Mouse (Mus musculus): ENCODE measurements around the gene Lrrc8d. TPM values are rescaled to one million over a fixed set of nuclear protein-coding genes. Genes with fewer than 3 reads are reported as not detected.

Gene Lrrc8d
- polyA plus RNA-seq, 2 experiments, result 8.2 to 13.4 TPM

DNA sequence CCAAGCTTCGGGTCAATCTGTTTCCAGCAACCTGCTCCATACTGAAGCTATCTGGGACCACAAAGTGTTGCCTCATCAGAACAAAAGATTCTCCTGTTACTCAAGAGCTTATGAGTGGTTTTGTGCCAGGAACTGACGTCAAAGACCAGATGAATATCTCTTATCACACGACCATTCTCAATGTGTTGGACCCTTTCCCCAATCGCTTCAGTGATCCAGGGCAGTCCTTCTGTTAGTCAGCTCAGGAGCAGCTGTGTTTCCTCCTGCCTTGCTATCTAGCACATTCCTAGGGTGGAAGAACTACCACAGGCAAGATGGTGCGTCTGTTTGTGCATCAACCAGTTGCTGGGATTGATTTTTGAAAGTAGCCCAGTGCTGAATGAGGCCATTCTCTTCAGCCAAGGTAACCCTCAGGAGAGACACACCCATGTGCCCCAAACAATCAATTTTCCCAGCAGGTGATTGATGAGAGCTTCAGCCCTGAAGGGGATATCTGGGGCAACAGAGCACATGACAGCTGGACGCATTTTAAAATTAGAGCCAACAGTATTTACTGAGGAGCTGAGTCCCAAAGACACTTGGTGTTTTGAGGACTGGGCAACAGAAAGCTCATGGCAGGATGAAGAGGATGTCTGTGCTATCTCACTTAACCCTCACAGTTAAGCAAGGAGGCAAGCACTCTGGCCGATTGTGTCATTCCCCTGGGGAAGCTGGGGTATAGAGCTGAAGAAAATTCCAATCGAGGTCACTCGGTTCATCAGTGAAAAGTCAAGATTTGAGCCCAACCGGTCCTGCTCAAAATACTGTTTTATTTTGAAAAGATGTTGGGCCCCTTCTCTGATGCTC lies 30.0 kb upstream of the Lrrc8d start:
- Histone ChIP-seq H3K27ac (replicated peaks; ENCODE audit: low read depth, low read length) (no peak overlapping the region), H3K36me3 (ENCODE audit: control insufficient read depth, insufficient read depth, low read length) (no peaks in the 10 kb centered on the region), H3K9me3 (ENCODE audit: control insufficient read depth, low read length) (no peaks in the 10 kb centered on the region), H3K4me1 (ENCODE audit: control insufficient read depth, insufficient read depth, low read length) (0 out of 2 replicates have a peak, but pooled peaks cover 1% of the 10 kb centered on the region), H3K27me3 (ENCODE audit: control insufficient read depth, insufficient read depth, low read length) (no peaks in the 10 kb centered on the region), H3K4me3 (replicated peaks; ENCODE audit: low read length) (no peak overlapping the region), H3K4me2 (replicated peaks; ENCODE audit: low read depth, low read length, severe bottlenecking) (no peak overlapping the region), H3K9ac (ENCODE audit: low read depth, low read length, severe bottlenecking) (no peak overlapping the region)
- DNase-seq (ENCODE audit: low spot score) (no peak), ATAC-seq (ENCODE audit: low FRiP score, low read depth) (no peak)
- TF ChIP-seq POLR2A (IDR thresholded peaks at IDR 0.05; ENCODE audit: borderline replicate concordance, extremely low read depth, insufficient read depth, insufficient read length), result no peak
- 73% methylated on average over 10 of the region's 10 CpGs for WGBS

DNA sequence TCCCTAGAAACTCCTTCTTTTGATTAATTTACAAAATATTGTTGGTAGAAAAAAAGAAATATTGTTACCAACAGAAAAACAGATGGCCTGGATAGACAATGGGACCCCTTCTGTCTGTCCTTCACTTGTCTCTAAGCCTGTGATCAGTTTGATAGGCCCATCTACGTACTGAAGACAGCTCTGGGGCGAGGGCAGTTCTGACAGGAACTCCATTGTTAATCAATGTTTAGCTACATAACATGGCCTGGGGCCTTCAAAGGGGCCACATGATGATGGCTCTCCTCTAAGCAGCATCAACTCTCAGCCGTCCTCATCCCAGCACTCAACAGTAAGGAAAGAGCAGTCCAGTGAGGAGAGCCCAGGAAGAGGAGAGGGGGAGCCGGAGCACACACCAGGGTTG lies 27.4 kb upstream of the Lrrc8d start:
- H3K27me3 ChIP-seq (ENCODE audit: control insufficient read depth, insufficient read depth, low read length), result no peaks in the 10 kb centered on the region
- DNase-seq (ENCODE audit: low spot score), result no peak
- H3K4me3 ChIP-seq (replicated peaks; ENCODE audit: low read length), result no peak overlapping the region
- no peaks in the 10 kb centered on the region for H3K36me3 ChIP-seq (ENCODE audit: control insufficient read depth, insufficient read depth, low read length)
- H3K4me2 ChIP-seq (replicated peaks; ENCODE audit: low read depth, low read length, severe bottlenecking), result no peak overlapping the region
- no peaks in the 10 kb centered on the region for H3K9me3 ChIP-seq (ENCODE audit: control insufficient read depth, low read length)
- ATAC-seq (ENCODE audit: low FRiP score, low read depth), result no peak
- no peak overlapping the region for H3K27ac ChIP-seq (replicated peaks; ENCODE audit: low read depth, low read length)
- WGBS, result 55% methylated on average over 4 of the region's 4 CpGs
- H3K4me1 ChIP-seq (ENCODE audit: control insufficient read depth, insufficient read depth, low read length), result 0 out of 2 replicates have a peak, but pooled peaks cover 4% of the 10 kb centered on the region
- H3K9ac ChIP-seq (ENCODE audit: low read depth, low read length, severe bottlenecking), result no peak overlapping the region
- no peak for TF ChIP-seq POLR2A (IDR thresholded peaks at IDR 0.05; ENCODE audit: borderline replicate concordance, extremely low read depth, insufficient read depth, insufficient read length)

DNA sequence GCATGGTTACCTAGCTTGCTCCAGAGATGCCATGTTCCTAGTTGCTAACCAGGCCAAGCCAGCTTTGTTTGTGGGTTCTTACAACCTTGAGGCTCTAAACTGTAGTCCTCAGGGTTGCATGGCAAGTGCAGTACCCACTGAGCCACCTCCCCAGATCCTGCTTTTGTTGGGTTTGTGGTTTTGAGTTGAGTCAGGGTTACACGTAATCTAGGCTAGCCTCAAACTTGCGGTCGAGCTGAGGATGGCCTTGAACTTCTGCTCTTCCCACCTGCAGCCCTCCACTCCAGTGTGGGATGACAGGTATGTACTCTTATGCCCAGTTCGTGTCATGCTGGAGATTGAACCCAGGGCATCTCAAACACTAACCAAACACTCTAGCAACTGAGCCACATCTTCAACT lies 24.3 kb upstream of the Lrrc8d start:
- no peak for TF ChIP-seq POLR2A (IDR thresholded peaks at IDR 0.05; ENCODE audit: borderline replicate concordance, extremely low read depth, insufficient read depth, insufficient read length)
- Histone ChIP-seq H3K4me1 (ENCODE audit: control insufficient read depth, insufficient read depth, low read length) (peaks cover 12% of the 10 kb centered on the region; the same call in 1 of the 2 replicates), H3K36me3 (ENCODE audit: control insufficient read depth, insufficient read depth, low read length) (no peaks in the 10 kb centered on the region), H3K27me3 (ENCODE audit: control insufficient read depth, insufficient read depth, low read length) (no peaks in the 10 kb centered on the region), H3K4me3 (replicated peaks; ENCODE audit: low read length) (no peak overlapping the region), H3K9me3 (ENCODE audit: control insufficient read depth, low read length) (no peaks in the 10 kb centered on the region), H3K4me2 (replicated peaks; ENCODE audit: low read depth, low read length, severe bottlenecking) (no peak overlapping the region), H3K27ac (replicated peaks; ENCODE audit: low read depth, low read length) (no peak overlapping the region), H3K9ac (ENCODE audit: low read depth, low read length, severe bottlenecking) (no peak overlapping the region)
- ATAC-seq (ENCODE audit: low FRiP score, low read depth) (no peak), DNase-seq (ENCODE audit: low spot score) (no peak)
- 88% methylated on average over 4 of the region's 4 CpGs for WGBS

DNA sequence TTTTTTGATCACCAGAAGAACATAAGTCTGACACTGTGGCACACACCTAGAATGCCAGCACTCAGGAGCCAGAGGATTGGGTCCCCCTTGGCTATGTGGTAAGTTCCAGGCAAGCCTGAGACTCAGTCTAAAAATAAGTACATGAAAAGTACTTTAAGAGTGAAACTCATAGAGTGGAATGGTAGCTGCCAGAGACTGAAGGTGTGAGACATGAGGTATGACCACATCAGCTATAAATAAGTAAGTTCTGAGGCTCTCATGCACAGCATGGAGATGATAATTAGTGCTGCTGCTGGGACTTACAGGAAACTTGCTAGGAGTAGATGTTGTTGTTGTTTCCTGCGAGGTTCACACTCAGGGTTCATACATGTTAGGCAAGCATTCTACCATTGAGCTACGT lies 22.7 kb upstream of the Lrrc8d start:
- Histone ChIP-seq H3K27me3 (ENCODE audit: control insufficient read depth, insufficient read depth, low read length) (no peaks in the 10 kb centered on the region), H3K27ac (replicated peaks; ENCODE audit: low read depth, low read length) (no peak overlapping the region), H3K9me3 (ENCODE audit: control insufficient read depth, low read length) (no peaks in the 10 kb centered on the region), H3K36me3 (ENCODE audit: control insufficient read depth, insufficient read depth, low read length) (no peaks in the 10 kb centered on the region), H3K4me2 (replicated peaks; ENCODE audit: low read depth, low read length, severe bottlenecking) (no peak overlapping the region), H3K9ac (ENCODE audit: low read depth, low read length, severe bottlenecking) (no peak overlapping the region), H3K4me3 (replicated peaks; ENCODE audit: low read length) (no peak overlapping the region), H3K4me1 (ENCODE audit: control insufficient read depth, insufficient read depth, low read length) (peaks cover 13% of the 10 kb centered on the region; the same call in 1 of the 2 replicates)
- TF ChIP-seq POLR2A (IDR thresholded peaks at IDR 0.05; ENCODE audit: borderline replicate concordance, extremely low read depth, insufficient read depth, insufficient read length), result no peak
- WGBS, result 76% methylated on average over 2 of the region's 2 CpGs
- no peak for DNase-seq (ENCODE audit: low spot score)
- no peak for ATAC-seq (ENCODE audit: low FRiP score, low read depth)

DNA sequence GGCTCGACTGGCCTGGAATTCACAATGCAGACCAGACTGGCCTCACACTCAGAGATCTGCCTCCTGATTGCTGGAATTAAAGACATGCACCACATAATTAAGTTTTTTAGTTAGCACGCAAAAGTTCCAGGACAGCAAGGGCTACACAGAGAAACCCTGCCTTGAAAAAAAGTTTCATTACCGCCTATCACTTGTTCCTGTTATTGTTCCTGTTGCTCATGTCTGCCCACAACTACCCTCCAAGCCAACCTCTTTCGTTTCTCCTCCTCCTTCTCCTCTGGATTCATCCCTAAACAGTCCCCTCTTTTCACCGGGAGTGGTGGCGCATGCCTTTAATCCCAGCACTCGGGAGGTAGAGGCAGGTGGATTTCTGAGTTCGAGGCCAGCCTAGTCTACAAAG lies 21.5 kb upstream of the Lrrc8d start:
- Histone ChIP-seq H3K27me3 (ENCODE audit: control insufficient read depth, insufficient read depth, low read length) (no peaks in the 10 kb centered on the region), H3K27ac (replicated peaks; ENCODE audit: low read depth, low read length) (no peak overlapping the region), H3K9me3 (ENCODE audit: control insufficient read depth, low read length) (no peaks in the 10 kb centered on the region), H3K36me3 (ENCODE audit: control insufficient read depth, insufficient read depth, low read length) (no peaks in the 10 kb centered on the region), H3K4me1 (ENCODE audit: control insufficient read depth, insufficient read depth, low read length) (peaks cover 13% of the 10 kb centered on the region; the same call in 1 of the 2 replicates), H3K4me3 (replicated peaks; ENCODE audit: low read length) (no peak overlapping the region), H3K9ac (ENCODE audit: low read depth, low read length, severe bottlenecking) (no peak overlapping the region), H3K4me2 (replicated peaks; ENCODE audit: low read depth, low read length, severe bottlenecking) (no peak overlapping the region)
- 79% methylated on average over 8 of the region's 8 CpGs for WGBS
- no peak for TF ChIP-seq POLR2A (IDR thresholded peaks at IDR 0.05; ENCODE audit: borderline replicate concordance, extremely low read depth, insufficient read depth, insufficient read length)
- ATAC-seq (ENCODE audit: low FRiP score, low read depth), result no peak
- no peak for DNase-seq (ENCODE audit: low spot score)
